Mouse (Mus musculus) mouse trophoblast stem cell (cell line): ENCODE data around the gene Srsf3.
"Not testable (repeated sequence)": the region's sequence is repeated elsewhere in the genome, so short reads cannot be mapped to it uniquely, and the experiment has no call there.

Experiments used
- in situ Hi-C, 2 experiments: fragments of 300-500 bp; cut with MseI, MboI; formaldehyde crosslinking; loops; 2 replicates in 1 of 2; 3 replicates in 1 of 2; pipeline ENCODE4 v1.15.1; 2025

Gene Srsf3

DNA sequence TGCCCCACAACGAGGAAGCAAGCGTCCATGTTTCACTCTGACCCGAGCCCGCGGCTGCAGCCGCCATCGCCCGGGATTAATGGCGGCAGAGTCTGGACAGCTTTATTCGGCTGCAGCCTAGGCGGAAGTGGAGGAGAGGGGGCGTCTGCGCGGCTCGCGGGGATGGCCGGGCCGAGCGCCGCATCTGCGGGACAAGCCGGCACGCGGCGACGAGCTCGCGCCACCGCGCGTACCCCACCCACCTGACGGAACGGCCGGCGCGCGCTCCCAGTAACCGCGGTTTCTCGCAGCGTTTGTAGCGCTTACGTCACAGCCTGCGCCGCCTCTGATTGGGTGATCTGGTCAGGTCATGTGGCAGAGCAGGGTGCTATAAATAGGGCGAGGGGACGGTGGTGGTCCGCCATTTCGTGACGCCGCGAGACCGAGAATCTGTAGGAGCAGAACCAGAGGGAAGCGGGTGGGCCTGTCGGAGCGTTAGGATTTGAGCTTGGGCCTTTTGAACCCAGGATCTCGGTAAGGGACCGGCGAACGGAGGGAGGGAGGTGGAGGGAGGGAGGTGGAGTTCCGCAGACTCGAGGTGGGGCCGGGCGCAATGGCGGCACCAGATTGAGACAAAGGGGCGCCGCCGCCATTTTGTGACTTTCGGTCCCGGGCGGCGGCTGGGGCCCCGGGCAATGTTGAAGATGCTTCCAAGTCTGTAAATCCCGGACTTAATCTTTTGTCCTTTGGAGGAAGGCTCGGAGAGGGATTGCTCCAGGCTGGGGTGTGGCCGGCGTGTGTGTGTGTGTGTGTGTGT lies at the start of gene Srsf3:
TSS of gene Srsf3 (plus strand) at position 355 of the 796 bp plus-strand sequence.
- in situ Hi-C loops, result no loop called here

DNA sequence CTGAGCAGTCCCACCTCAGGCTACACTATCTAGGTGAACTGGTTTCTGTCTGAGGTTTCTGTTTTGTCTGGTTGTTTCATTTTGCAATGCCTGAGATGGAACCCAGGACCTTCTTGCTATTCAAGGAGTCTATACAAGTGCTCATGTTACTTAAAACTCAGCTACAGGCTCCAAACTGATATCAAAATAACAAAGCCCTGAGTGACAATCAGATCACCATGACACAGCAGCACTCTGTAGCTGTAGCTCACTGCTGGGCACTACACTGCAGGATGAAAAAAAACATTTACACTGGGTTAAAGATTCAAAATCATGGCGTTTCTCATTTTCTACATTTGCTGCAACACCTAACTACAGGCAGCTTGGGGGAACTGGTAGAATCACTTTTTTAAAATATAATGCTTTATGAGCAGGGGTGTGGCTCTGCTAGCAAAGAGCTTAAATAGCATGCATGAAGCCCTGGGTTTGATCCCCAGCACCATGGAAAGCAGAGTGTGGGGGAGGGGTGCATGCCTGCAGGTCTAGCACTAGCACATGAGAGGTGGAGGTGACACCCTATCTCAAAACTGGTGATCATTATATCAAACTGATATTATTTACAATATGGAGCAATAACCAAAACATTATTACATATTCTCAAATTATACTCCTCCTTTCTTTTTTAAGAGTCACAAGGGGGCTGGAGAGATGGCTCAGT lies 47.6 kb upstream of the Srsf3 start:
- in situ Hi-C loops, result no loop called here

DNA sequence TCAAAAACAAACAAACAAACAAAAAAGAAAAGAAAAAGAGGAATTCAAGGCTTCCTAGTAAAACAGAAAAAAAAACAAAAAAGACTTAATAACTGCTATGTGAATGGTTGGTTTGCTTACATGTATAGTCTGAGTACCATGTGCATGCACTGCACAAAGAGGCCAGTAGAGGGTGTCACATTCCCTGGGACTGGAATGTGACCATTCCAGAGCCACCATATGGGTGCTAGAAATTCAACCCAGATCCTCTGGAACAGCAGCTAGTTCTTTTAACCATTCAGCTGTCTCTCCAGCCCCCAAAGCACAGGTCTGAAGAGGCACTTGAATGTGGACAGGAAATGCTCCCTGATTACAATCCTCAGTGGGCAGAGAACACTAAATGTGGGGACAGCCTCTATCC lies 45.6 kb upstream of the Srsf3 start:
- in situ Hi-C loops, result no loop called here

DNA sequence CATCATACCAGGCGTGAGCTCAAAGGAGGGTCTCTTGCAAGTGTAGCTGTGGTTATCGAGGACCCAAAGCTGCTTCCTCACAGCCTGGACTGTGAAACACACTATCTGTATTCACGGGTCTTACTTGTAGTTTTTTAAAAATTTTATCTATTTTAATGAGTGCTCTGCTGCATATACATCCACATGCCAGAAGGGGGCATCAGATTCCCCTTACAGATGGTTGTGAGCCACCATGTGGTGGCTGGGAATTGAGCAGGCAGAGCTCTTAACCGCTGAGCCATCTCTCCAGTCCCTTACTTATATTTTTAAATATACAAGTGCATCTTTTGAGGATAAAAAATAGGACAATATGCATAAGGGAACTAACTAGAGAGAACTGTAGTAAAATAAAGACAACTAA lies 44.7 kb upstream of the Srsf3 start:
- in situ Hi-C loops, result no loop called here

DNA sequence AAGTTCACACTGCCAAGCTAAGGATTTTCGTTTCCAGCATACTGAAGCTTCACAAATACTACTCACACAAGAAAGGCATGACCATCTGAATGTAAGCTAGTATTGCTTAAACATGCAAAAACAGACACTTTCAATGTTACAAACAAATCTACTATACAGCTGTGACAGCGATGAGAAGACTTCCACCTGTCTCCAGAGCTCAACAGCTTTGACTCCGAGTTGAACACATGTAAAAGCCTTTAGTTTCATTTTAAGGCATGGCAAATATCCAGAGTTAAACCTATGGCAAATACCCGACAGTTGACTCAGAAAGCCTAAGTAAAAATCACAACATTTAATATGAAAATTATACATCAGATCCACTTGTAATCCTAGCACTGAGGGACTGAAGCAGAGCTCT lies 44.1 kb upstream of the Srsf3 start:
- in situ Hi-C loops, result no loop called here

DNA sequence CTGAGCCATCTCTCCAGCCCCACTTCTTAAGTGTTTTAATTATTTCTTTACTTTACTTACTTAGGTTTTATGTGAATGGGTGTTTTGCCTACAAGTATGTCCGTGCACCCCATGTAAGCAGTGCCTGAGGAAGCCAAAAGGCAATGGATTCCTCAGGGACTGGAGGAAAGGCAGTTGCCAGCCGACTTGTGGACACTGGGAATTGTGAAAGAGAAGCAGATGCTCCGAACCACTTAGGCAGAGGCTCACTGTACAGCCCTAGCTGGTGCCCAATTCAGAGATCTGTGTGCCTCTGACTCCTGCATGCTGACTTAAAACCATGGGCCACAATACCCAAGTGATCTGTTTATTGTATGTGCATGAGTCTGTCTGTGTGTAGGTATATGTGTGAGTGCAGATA lies 43.4 kb upstream of the Srsf3 start:
- in situ Hi-C loops, result no loop called here

DNA sequence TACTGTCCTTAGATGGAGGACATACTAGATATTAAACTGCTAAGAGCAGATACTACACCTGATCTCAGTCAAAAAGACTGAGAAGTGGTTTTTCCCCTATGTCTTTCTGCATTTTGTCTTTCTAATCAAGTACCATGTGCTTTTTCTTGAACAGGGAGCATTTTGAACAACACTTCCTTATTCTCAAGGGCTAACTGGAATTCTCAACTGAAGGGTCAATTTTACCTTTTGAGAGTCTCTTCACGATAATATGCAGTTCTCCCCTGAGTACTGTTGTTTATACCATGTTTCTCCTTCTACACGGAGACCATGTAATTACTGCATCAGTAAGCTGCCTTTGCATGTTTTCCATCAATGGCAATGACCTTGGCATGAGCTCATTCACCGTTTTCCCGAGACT lies 42.4 kb upstream of the Srsf3 start:
- in situ Hi-C loops, result no loop called here

DNA sequence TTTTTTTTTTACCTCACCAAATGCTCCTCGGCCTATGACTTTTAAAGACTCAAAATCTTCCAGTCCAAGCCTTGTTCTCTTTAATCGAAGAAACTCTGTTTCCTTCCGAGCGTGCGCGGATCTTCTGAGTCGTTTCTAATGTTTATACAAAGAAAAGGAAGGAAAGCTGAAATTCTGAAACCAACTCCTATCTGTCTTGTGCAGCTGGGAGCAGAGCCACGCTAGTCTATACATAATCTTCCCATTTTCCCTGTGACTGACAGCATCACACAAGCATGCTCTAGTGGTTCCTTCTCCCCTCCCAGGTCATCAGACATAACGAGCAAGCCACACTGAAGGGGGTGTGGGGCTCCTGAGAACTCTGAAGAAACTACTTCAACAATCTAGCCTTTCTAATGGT lies 41.1 kb upstream of the Srsf3 start:
- in situ Hi-C loops, result no loop called here

DNA sequence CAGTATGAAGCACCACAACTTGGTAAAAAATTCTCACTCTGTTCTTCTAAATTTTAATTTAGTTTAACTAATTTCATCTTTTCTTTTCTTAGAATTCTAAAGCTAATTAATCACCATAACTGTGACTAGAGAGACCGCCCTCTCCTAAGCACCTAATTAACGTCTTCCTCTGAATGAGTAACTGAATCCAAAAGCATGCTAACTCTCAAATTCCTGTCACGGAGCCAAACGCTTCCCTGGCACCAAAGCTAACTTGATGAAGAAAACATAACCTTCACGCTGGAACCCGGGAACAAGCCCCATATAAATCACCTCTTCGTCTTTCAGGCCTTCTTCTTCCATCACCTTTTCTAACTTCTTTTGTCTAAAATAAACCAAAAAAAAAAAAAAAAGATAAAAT lies 40.3 kb upstream of the Srsf3 start:
- in situ Hi-C loops, result no loop called here

DNA sequence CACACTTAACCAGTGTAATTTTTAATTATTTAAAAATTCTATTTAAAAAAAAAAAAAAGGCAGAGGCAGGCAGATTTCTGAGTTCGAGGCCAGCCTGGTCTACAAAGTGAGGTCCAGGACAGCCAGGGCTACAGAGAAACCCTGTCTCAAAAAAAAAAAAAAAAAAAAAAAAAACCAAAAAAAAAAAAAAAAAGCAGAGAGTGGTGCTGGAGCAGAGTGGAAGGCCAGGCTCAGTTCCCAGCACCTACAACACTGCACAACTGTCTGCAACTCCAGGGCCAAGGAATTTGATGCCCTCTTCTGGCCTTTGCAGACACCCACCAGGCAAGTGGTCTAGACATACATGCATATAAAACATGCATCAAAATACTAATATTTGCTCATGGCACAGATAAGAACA lies 39.4 kb upstream of the Srsf3 start:
- in situ Hi-C loops, result not testable (repeated sequence)

DNA sequence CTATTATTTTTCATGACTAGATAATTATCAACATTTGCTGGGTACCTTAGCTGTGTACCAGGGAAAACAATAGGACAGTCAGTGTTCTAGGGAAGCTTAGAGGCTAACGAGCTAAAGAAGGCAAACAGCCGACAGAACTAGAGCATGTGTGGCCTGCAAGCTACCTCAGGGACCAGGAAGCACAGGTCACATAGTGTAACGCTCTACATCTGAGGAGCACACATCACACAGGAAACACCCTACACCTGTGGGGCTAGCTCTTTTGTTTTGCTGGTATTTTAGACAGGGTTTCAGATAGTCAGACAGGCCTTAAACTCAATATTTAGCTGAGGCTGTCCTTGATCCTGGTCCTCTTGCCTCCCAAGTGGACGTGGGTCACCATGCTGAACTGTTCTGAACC lies 37.8 kb upstream of the Srsf3 start:
- in situ Hi-C loops, result no loop called here

DNA sequence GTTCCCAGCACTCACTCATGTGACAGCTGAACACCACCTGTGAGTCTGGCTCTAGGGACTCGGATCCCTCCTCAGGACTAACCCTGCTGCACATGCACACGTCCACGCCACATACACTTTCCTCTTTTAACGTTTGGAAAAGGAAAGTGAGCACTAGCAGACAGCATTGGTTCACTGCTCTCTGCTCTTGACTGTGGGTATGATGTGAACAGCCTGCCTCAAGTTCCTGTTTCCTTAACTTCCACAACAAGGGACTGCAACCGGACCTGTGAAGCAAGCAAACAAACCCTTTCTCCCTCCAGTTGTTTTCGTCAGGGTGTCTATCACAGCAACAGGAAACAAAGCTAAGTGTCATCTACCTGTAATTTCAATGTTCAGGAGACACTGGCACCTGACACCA lies 32.0 kb upstream of the Srsf3 start:
- in situ Hi-C loops, result no loop called here

DNA sequence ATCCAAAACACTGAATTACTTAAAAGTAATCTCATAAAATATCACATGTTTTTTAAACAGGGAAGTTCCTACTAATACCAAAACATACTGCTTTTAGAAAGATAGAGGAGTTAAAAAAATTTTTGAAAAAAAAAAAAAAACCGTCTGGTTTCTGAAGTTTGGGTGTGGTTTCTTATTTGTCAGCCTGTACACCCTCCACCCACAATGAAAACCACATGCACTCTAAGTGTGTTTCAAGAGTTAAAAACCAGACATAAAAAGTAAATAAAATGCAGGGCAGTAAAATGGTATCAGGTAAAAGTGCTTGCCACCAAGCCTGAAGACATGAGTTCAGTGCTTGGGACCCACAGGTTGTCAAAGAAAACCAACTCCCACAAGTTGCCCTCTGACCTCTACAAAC lies 28.7 kb upstream of the Srsf3 start:
- in situ Hi-C loops, result no loop called here

DNA sequence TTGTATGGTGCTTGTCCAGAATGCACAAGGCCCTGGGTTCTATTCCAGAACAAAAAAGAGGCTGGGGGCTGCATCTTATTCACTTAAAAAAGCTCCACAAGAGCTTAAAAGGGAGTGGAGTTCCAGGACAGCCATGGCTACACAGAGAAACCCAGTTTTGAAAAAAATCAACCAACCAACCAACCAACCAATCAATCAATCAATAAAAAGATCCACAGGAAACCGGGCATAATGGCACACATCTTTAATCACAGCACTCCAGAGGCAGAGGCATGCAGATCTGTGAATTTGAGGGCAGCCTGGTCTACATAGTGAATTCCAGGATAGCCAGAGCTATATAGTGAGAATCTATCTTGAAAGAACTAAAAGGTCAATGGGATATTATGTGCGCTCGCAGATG lies 27.4 kb upstream of the Srsf3 start:
- in situ Hi-C loops, result no loop called here

DNA sequence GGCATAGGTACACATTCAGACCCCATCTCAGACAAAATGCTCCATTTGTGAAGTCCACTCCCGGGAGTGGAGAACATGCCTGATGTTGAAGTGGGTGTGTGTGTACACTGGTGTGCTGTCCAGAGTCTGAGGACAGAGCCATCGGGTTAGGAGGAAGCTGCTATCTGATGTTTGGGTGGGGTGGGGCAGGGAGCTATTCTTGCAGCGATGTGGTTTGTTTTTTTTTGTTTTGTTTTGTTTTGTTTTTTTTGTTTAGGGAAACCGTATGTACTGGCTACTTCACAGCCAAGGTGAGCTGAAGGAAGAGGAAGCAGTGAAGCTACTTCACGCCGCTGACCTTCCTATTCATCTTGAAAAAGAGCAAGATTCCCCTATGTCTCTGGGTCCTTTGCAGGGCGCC lies 25.6 kb upstream of the Srsf3 start:
- in situ Hi-C loops, result no loop called here

DNA sequence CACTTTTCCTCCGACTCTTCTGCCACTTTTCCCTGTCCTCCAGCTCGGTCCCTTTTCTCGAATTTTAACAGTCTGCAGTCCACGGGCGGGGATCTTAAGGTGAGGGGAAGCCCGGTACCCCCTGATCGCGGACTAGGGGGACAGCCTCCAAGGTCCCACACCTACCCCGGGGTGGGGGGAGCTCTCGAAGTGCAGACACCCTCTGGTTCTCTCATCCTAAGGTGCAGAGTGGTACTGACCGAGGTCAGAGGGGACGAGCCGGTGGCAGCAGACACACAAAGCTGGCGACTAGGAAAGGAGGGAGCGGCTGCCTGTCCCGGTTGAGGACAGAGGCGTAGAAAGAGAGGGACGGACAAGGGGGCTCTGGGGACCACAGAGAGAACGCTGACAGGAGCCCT lies 25.2 kb upstream of the Srsf3 start:
- in situ Hi-C loops, result no loop called here

DNA sequence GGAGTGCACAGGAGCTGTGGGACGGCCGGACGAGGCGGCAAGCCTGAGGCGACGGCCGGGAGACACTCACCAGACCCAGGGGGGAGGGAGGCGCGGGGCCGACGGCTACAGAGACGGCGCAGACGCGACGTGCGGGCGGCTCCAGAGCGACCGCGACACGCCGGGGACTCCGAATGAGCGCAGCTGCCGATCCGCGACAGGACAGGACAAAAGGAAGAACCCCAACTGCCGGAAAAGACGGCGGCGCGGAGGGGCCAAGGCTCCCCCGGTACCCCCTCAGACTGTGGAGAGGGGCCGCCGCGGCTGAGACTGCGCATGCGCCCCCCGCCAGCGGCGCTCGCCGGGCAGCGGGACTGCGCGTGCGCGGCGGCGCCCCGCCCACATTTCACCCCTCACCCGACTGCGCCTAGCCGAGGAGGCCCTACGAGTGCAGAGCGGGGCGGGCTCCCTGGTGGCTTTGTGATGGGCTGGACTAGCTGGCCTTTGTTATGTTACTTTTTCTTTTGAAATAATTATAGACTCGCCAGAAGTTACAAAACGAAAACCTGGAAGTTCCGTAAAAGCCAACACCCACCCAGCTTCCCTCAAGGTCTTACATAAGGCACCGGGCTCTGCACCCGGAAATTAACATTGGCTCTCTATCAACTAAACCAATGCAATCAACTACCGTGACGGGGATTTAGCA lies 24.6 kb upstream of the Srsf3 start, which contains the start of gene Stk38:
TSS of gene Stk38 (minus strand) at position 355 of the 685 bp plus-strand sequence.
- in situ Hi-C loops, result no loop called here

DNA sequence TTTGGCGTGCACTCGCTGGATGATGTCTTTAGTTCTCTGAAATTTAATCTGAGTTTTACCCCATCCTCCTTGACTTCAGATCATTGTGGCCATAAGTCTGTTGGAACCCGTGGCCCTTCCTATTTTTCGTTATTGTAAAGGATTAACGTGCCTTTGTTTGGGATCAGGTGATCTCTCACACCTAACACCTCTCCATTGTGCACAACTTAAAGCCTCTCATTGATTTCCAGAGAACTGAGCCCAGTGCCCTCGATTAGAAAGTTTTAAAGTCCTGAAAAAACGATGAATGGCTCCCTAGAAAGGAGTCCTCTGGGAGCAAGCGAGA lies 24.1 kb upstream of the Srsf3 start:
- in situ Hi-C loops, result no loop called here

DNA sequence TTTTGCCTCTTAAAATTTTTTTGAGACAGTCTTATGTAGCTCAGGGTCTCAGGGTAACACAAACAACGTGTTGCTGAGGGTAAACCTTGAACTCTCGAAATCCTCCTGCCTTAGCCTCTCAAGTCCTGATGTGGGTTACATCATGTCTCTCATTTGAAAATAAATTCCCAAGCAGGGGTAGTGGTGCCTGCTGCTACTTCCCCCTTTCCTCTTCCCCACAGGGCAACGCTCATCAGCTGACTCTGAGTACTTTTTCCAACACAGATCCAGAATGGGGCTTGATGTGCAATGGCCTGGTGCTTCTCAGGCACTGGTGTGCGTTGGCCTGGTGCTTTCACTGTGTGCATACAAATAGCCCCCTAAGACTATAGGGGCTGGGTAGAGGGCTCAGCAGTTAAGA lies 23.2 kb upstream of the Srsf3 start:
- in situ Hi-C loops, result no loop called here

DNA sequence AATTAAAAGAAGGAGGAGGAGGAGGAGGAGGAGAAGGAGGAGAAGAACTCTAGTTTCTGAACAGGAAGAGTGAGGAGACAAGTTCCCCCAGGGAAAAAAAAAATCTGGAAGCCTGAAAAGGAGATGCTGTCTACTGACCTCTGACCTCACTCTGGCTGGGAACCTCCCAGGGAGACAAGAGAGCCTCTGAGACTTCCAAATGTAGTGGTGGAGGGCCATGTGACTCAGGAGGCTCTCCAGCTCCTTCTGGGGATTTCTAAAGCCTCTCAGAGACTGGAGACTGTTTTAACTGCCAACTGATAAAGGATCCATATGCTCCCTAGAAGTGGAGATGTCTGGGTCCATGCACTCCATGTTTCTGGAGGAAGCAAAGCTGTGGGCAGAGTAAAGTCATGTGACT lies 18.2 kb upstream of the Srsf3 start:
- in situ Hi-C loops, result no loop called here

DNA sequence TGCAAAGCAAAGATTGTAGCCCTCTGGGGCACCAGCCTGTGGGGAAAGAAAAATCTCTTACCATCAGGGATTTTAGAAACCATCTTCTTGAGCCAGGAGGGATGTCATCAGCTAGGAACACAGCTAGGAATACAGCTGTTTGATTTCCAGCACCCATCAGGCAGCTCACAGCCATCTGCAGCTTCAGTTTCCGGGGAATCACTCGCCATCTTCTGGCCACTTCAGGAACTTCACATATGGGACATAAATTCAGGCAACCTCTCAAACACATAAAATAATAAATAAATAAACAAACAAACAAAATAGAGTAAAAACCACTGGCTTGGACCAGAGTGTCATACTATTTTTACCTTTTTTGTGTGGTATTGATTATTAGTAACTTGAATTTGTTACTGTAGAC lies 16.8 kb upstream of the Srsf3 start:
- in situ Hi-C loops, result no loop called here

DNA sequence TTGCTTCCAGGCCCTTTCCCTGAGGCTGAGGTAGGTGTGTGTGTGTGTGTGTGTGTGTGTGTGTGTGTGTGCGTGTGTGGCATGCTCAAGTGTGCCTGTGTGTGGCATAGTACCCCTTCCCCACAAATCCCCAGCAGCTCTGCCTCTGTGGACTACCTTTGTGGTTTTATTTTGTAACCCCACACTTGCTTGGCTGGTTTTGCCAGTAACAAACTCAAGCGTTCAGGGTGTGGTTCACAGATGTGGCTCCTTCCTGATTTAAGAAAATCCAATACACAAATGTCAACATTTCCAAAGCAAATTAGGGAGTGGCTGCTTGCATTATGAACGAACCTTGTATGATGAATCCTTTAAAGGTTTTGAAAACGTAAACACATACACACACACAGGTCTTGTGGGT lies 15.7 kb upstream of the Srsf3 start:
- in situ Hi-C loops, result no loop called here
